Mouse (Mus musculus) brain, embryonic 14.5 days (tissue): ENCODE measurements around the gene Mrpl36.

Experiments used
- CTCF ChIP-seq: fragments of 200-500 bp; IDR thresholded peaks from 2 replicates; pipeline ENCODE4 v1.5.1; 2012; ENCODE audit warnings: inconsistent platforms, mild to moderate bottlenecking, moderate library complexity, borderline replicate concordance; ENCODE audit not compliant: insufficient read depth, insufficient read length; ENCODE audit errors: extremely low read depth
- POLR2A ChIP-seq: fragments of 200-500 bp; IDR thresholded peaks from 2 replicates; pipeline ENCODE4 v1.6.1; 2012; ENCODE audit warnings: mild to moderate bottlenecking, inconsistent platforms, borderline replicate concordance; ENCODE audit not compliant: poor library complexity, insufficient read depth, insufficient read length, severe bottlenecking; ENCODE audit errors: extremely low read depth

DNA sequence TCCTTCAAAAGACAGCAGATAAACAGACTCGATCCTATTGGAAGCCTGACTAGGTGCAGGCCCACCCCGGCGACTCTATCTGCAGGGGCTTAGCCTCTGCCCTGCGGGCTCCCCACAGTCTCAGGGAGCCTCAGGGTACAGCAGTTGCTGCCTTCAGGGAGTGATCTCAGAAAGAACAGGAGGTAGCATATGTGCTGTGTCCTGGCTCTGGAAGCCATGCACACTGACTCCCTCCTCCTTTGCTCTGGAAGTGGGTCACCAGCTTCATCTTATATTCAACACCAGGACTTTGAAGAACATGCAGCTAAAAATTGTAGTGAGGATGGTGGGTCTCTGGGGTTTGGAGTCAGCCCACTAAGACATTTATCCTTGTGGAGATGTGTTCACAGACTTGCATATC, 45.1 kb downstream of the Mrpl36 start:
- no peak for TF ChIP-seq CTCF
- TF ChIP-seq POLR2A: no peak
